Mouse (Mus musculus): ENCODE measurements around the gene Spag16. TPM values are rescaled to one million over a fixed set of nuclear protein-coding genes. Genes with fewer than 3 reads are reported as not detected.

Spag16 gene
- not detected for total RNA-seq (2023)

GRCm38 (mm10) chr1:69826806-69827703, at the start of gene Spag16:
Gene Spag16, plus strand, starts transcription at chr1:69826970.

GRCm38 (mm10) chr1:70725655-70726066, 898.9 kb downstream of the Spag16 start, which contains the start of gene Vwc2l:
Gene Vwc2l, plus strand, starts transcription at chr1:70725715.

Other genes starting within 250 kb of the Spag16 start
- 19.9 TPM for gene Ikzf2, start 139.7 kb upstream of the Spag16 start, total RNA-seq (2023)